Mouse (Mus musculus) heart, embryonic 16.5 days (tissue): ENCODE results near the gene Sap30. TPM values are rescaled to one million over a fixed set of nuclear protein-coding genes. Genes with fewer than 3 reads are reported as not detected.

Experiments used
- ATAC-seq: fragments of 200-750 bp; cut with Nextera tagmentation; replicated peaks from 2 replicates; pipeline ENCODE4 v1.8.0; 2017; ENCODE audit warnings: moderate number of reproducible peaks; ENCODE audit not compliant: insufficient read depth, low FRiP score; ENCODE audit errors: extremely low read depth
- H3K27ac ChIP-seq: fragments of 300-500 bp; sonication (generic); 2 replicates; pipeline ENCODE4 v1.5.1; 2014; ENCODE audit warnings: mild to moderate bottlenecking, low read length, control low read depth, moderate library complexity
- H3K27me3 ChIP-seq: fragments of 300-500 bp; sonication (generic); 2 replicates; pipeline ENCODE4 v1.6.1; 2014; ENCODE audit warnings: low read length, mixed read lengths; ENCODE audit not compliant: control insufficient read depth, insufficient read depth
- H3K36me3 ChIP-seq: fragments of 300-500 bp; sonication (generic); 2 replicates; pipeline ENCODE4 v1.6.1; 2014; ENCODE audit not compliant: control insufficient read depth, insufficient read depth
- H3K4me1 ChIP-seq: fragments of 300-500 bp; sonication (generic); 2 replicates; pipeline ENCODE4 v1.6.1; 2014; ENCODE audit warnings: low read length, mixed read lengths; ENCODE audit not compliant: control insufficient read depth, insufficient read depth
- H3K4me2 ChIP-seq: fragments of 300-500 bp; sonication (generic); 2 replicates; pipeline ENCODE4 v1.6.1; 2014; ENCODE audit warnings: low read depth, mild to moderate bottlenecking, control low read depth, low read length
- H3K4me3 ChIP-seq: fragments of 300-500 bp; sonication (generic); 2 replicates; pipeline ENCODE4 v1.5.1; 2014; ENCODE audit warnings: mild to moderate bottlenecking, control low read depth, low read length
- H3K9ac ChIP-seq: fragments of 300-500 bp; sonication (generic); 2 replicates; pipeline ENCODE4 v1.6.1; 2014; ENCODE audit warnings: low read length, control low read depth
- H3K9me3 ChIP-seq: fragments of 300-500 bp; sonication (generic); replicated peaks from 2 replicates; pipeline ENCODE4 v1.6.1; 2016; ENCODE audit warnings: low read length; ENCODE audit not compliant: control insufficient read depth
- WGBS: fragments of 180-500 bp; shearing (Covaris S2); extraction: QIAGEN DNeasy Blood & Tissue Kit; methylation state at CpG from one replicate; pipeline ENCODE4 v1.1.7; 2014; 5-methylcytosine and 5-hydroxymethylcytosine counted together
- polyA plus RNA-seq: library from polyadenylated mRNA; unstranded; fragments of >200 nt; fragmentation: Nextera tagmentation; extraction: Ambion mirVana; gene quantifications from 2 replicates; pipeline ENCODE4 v1.2.1, GENCODE M21; 2015

Gene Sap30
- polyA plus RNA-seq, 1 experiment from 2014 or later, result 44.5 TPM

DNA sequence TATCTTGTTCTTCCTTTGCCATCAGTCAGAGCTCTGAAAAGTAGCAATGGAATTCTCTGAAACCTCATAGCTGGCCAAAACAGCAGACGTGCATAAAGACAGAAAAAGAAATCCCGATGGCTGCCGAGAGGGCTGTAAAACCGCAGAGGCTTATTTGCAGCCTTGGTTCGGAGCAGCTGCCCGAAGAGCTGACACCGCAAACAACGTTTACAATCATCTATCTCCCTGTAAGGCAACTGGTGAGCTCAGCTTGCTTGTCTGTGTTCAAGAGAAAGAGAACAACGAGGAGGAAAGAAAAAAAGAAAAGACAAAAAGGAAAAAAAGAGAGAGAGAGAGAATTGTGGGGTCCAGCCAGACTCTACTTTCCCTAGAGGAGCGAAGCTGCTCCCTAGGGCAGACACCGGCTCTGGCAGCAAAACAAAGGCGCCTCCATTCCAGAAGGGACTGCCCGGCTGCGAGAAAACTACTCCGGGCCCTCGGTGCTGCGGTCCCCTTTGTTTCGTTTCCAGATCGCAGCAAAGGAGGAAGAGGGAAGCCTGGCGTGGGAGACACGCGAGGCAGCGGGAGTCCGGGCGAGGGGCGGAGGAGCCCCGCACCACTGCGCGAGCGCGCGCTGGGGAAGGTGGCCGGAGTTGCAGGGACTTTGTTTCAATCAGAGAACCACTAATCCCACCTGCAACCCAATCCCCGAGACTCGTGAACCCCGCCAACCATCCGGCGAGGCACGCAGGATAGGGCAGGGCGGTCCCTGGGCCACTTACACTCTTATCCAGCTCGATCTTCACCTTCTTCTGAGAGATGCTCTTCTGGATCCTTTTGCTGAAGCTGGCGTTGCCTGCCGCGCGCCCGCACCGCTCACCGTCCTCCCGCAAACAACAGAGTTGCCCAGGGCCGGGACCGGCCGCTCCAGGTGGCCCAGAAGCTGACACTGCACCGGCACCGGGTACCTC, 894 bp downstream of the Sap30 start:
- under 1% methylated on average over 54 of the region's 54 CpGs for WGBS
- peaks cover 12% of the 10 kb centered on the region for H3K4me1 ChIP-seq
- peak overlapping the region; percentile 99 for H3K4me3 ChIP-seq
- peaks cover 12% of the 10 kb centered on the region for H3K36me3 ChIP-seq
- peak overlapping the region; percentile 99 for H3K9ac ChIP-seq
- H3K27me3 ChIP-seq, result no peaks in the 10 kb centered on the region
- H3K9me3 ChIP-seq, result no peaks in the 10 kb centered on the region
- peak overlapping the region; percentile 98 for H3K27ac ChIP-seq
- peak; percentile 53 for ATAC-seq
- H3K4me2 ChIP-seq, result peak overlapping the region; percentile 74

- H3K27ac ChIP-seq, result no peak overlapping the region
- H3K27me3 ChIP-seq, result no peaks in the 10 kb centered on the region
- no peak overlapping the region for H3K4me3 ChIP-seq
- ATAC-seq, result no peak
- peaks cover 17% of the 10 kb centered on the region for H3K36me3 ChIP-seq
- H3K9me3 ChIP-seq, result no peaks in the 10 kb centered on the region
- 87% methylated on average over 4 of the region's 4 CpGs for WGBS
- H3K4me1 ChIP-seq, result peaks cover 9% of the 10 kb centered on the region
- H3K4me2 ChIP-seq, result no peak overlapping the region
- no peak overlapping the region for H3K9ac ChIP-seq
Observed at GRCm38 (mm10) chr8:57480606-57481005, 7.1 kb downstream of the Sap30 start.

GRCm38 (mm10) chr8:57479700-57480099, 8.0 kb downstream of the Sap30 start:
- Histone ChIP-seq H3K9ac (no peak overlapping the region), H3K9me3 (no peaks in the 10 kb centered on the region), H3K27ac (no peak overlapping the region), H3K4me2 (no peak overlapping the region), H3K4me1 (peaks cover 5% of the 10 kb centered on the region), H3K36me3 (peaks cover 17% of the 10 kb centered on the region), H3K4me3 (no peak overlapping the region), H3K27me3 (no peaks in the 10 kb centered on the region)
- ATAC-seq, result no peak
- whole genome bisulfite sequencing, result 94% methylated on average over 8 of the region's 8 CpGs

DNA sequence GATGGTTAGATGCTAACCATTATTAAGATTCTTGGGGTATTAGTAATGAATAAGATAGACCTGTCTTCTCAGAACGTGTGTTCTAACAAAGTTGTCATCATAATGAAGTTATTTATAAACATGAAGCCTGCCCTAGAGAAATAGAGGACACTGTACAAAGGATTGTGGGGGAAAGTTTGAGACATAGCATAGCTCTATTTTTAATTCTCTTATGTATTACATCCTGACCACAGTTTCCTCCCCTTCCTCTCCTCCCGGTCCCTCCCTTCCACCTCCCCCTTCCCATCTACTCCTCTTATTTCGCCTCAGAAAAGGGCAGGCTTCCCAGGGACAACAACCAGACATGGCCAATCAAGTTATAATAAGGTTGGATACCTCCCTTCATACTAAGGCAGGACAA, 9.3 kb downstream of the Sap30 start:
- Histone ChIP-seq H3K4me1 (peaks cover 5% of the 10 kb centered on the region), H3K4me3 (no peak overlapping the region), H3K27me3 (no peaks in the 10 kb centered on the region), H3K9ac (no peak overlapping the region), H3K4me2 (no peak overlapping the region), H3K9me3 (no peaks in the 10 kb centered on the region), H3K36me3 (peaks cover 13% of the 10 kb centered on the region), H3K27ac (peak overlapping the region; percentile 76)
- 19% methylated on average over 3 of the region's 3 CpGs for WGBS
- peak; percentile 81 for ATAC-seq

- H3K9ac ChIP-seq, result no peak overlapping the region
- peaks cover 12% of the 10 kb centered on the region for H3K4me1 ChIP-seq
- H3K4me2 ChIP-seq, result no peak overlapping the region
- H3K27me3 ChIP-seq, result no peaks in the 10 kb centered on the region
- H3K36me3 ChIP-seq, result no peaks in the 10 kb centered on the region
- 0 out of 2 replicates have a peak, but pooled peaks cover 3% of the 10 kb centered on the region for H3K9me3 ChIP-seq
- H3K4me3 ChIP-seq, result no peak overlapping the region
- ATAC-seq, result no peak
- 68% methylated on average over 6 of the region's 6 CpGs for WGBS
- no peak overlapping the region for H3K27ac ChIP-seq
Observed at GRCm38 (mm10) chr8:57473751-57474150, 13.9 kb downstream of the Sap30 start.

DNA sequence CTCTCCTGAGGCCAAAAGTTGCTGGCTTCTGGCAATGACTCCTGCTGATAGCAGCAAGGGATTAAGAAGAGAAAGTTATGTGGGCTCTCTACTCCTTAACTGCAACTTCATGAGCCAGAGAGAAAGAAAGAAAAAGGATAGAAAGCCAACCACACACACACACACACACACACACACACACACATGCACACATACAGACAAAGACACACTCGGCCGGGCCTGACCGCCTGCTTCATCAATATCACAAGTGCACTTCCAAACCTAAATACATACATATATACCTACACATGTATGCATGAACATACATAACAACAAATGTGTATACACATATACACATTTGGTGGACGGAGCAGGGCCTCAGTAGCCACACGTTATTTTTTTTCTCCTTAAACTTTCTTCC, 16.8 kb downstream of the Sap30 start:
- H3K4me2 ChIP-seq, result no peak overlapping the region
- 87% methylated on average over 5 of the region's 5 CpGs for WGBS
- no peak overlapping the region for H3K9ac ChIP-seq
- 0 out of 2 replicates have a peak, but pooled peaks cover 3% of the 10 kb centered on the region for H3K9me3 ChIP-seq
- no peaks in the 10 kb centered on the region for H3K27me3 ChIP-seq
- H3K27ac ChIP-seq, result no peak overlapping the region
- no peaks in the 10 kb centered on the region for H3K36me3 ChIP-seq
- no peak overlapping the region for H3K4me3 ChIP-seq
- H3K4me1 ChIP-seq, result peaks cover 15% of the 10 kb centered on the region
- ATAC-seq, result no peak

GRCm38 (mm10) chr8:57468624-57469023, 19.0 kb downstream of the Sap30 start:
- Histone ChIP-seq H3K9me3 (0 out of 2 replicates have a peak, but pooled peaks cover 3% of the 10 kb centered on the region), H3K27ac (peak overlapping the region; percentile 65), H3K4me1 (peaks cover 15% of the 10 kb centered on the region), H3K36me3 (no peaks in the 10 kb centered on the region), H3K9ac (no peak overlapping the region), H3K27me3 (no peaks in the 10 kb centered on the region), H3K4me2 (peak overlapping the region; percentile 12; the same call in 1 of the 2 replicates), H3K4me3 (no peak overlapping the region)
- ATAC-seq, result peak; percentile 100
- WGBS, result 15% methylated on average over 5 of the region's 5 CpGs

DNA sequence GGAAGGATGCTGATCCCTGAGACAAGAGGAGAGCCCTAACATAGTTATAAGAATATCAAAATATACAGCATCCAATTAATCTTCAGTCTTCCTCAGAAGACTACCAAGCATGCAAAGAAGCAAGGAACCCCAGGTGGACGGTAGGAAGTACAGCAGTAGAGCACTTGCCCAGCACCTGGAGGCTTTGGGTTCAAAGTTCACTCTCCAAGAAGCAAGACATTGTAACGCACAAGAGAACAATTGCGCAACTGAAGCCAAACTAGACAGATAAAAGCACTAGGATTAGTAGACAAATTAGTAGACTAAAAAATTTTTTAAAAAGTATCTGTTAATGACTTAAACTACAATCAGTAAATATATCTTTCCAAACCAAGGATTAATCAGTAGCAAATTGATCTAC, 23.9 kb downstream of the Sap30 start:
- no peaks in the 10 kb centered on the region for H3K36me3 ChIP-seq
- 88% methylated on average over 3 of the region's 3 CpGs for WGBS
- no peak for ATAC-seq
- H3K9me3 ChIP-seq, result no peaks in the 10 kb centered on the region
- no peaks in the 10 kb centered on the region for H3K27me3 ChIP-seq
- no peak overlapping the region for H3K4me3 ChIP-seq
- peaks cover 8% of the 10 kb centered on the region for H3K4me1 ChIP-seq
- no peak overlapping the region for H3K4me2 ChIP-seq
- no peak overlapping the region for H3K9ac ChIP-seq
- no peak overlapping the region for H3K27ac ChIP-seq

GRCm38 (mm10) chr8:57462839-57463238, 24.8 kb downstream of the Sap30 start:
- Histone ChIP-seq H3K36me3 (no peaks in the 10 kb centered on the region), H3K9me3 (no peaks in the 10 kb centered on the region)
- ATAC-seq, result no peak

More at GRCm38 (mm10) chr8:57462839-57463238, 24.8 kb downstream of the Sap30 start:
- H3K4me1 ChIP-seq, result peaks cover 4% of the 10 kb centered on the region
- H3K9ac ChIP-seq, result no peak overlapping the region
- no peak overlapping the region for H3K4me2 ChIP-seq
- 31% methylated on average over 1 of the region's 1 CpGs for WGBS
- H3K27me3 ChIP-seq, result no peaks in the 10 kb centered on the region
- no peak overlapping the region for H3K4me3 ChIP-seq
- no peak overlapping the region for H3K27ac ChIP-seq
